Mouse (Mus musculus) erythroblast, embryonic 14.5 days (primary cell): ENCODE measurements around the gene Ghrh.

Experiments
- GATA1 ChIP-seq: IDR thresholded peaks from 2 replicates; pipeline ENCODE4 v1.6.1; 2012; ENCODE audit warnings: low read length, inconsistent platforms, mixed read lengths
- TAL1 ChIP-seq: IDR thresholded peaks from 3 replicates; pipeline ENCODE4 v1.6.1; 2012; ENCODE audit warnings: low read length, inconsistent platforms, mixed read lengths

DNA sequence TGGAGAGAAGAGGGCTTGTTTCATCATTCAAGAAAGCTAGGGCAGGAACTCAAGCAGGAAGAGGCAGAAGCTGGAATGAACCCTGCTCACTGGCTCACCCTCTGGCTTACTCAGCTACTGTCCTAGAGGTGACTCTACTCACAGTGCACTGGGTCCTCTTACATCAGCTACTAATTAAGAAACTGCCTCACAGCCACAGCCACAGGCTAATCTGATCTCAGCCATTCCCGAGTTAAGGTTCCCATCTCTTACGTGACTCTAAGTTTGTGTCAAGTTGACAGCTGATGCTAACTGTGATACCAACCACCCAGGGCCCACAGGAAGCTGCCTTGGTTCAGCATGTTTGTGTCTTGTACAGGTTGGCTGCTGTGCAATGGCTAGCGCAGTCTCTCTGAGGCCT, 15.7 kb upstream of the Ghrh start:
- no peak for TF ChIP-seq GATA1
- TF ChIP-seq TAL1: no peak
